Mouse (Mus musculus) B cell, adult (primary cell): ENCODE results near the gene Cdan1. TPM values are rescaled to one million over a fixed set of nuclear protein-coding genes. Genes with fewer than 3 reads are reported as not detected.

Experiments used
- total RNA-seq: library from RNA; stranded (reverse); gene quantifications from 4 replicates; pipeline ENCODE4 v1.2.4, GENCODE M21; 2023; ENCODE audit not compliant: inconsistent age

Cdan1 gene
- 36.0 to 45.2 TPM (median 41.7 TPM) in 4 replicates for total RNA-seq

GRCm38 (mm10) chr2:120849449-120850423 is at the start of gene Cdan1:
Cdan1 (minus strand) TSS chr2:120850128.

GRCm38 (mm10) chr2:120850424-120851082 is 625 bp upstream of the Cdan1 start, which contains the start of gene Ttbk2:
Ttbk2 (minus strand) TSS chr2:120850604.

Other genes with a start within 250 kb of the Cdan1 start
- 17.3 to 27.2 TPM (median 19.6 TPM) in 4 replicates for gene Haus2, start 240.7 kb downstream of the Cdan1 start, total RNA-seq
- gene Lrrc57, start 240.6 kb downstream of the Cdan1 start, total RNA-seq, result 25.7 to 31.7 TPM (median 28.6 TPM) in 4 replicates
- 0.30 to 0.54 TPM (median 0.45 TPM) in 4 replicates for gene Stard9, start 221.0 kb downstream of the Cdan1 start, total RNA-seq
- gene Ttbk2, start 476 bp upstream of the Cdan1 start, total RNA-seq, result 6.9 to 12.3 TPM (median 9.5 TPM) in 4 replicates
- gene Ubr1, start 120.6 kb upstream of the Cdan1 start, total RNA-seq, result 61.3 to 66.2 TPM (median 64.2 TPM) in 4 replicates
- gene Tmem62, start 126.9 kb upstream of the Cdan1 start, total RNA-seq, result 17.6 to 24.6 TPM (median 24.4 TPM) in 4 replicates
- gene Ccndbp1, start 158.3 kb upstream of the Cdan1 start, total RNA-seq, result 84.0 to 90.1 TPM (median 86.4 TPM) in 4 replicates
- gene Epb42, start 186.9 kb upstream of the Cdan1 start, total RNA-seq, result not detected in 4 replicates
- gene Tgm5, start 235.7 kb upstream of the Cdan1 start, total RNA-seq, result not detected in 4 replicates